Mouse (Mus musculus): ENCODE measurements around the gene Cyp4a14. TPM values are rescaled to one million over a fixed set of nuclear protein-coding genes. Genes with fewer than 3 reads are reported as not detected.

Cyp4a14 gene
- total RNA-seq, 1 experiment = not detected

DNA sequence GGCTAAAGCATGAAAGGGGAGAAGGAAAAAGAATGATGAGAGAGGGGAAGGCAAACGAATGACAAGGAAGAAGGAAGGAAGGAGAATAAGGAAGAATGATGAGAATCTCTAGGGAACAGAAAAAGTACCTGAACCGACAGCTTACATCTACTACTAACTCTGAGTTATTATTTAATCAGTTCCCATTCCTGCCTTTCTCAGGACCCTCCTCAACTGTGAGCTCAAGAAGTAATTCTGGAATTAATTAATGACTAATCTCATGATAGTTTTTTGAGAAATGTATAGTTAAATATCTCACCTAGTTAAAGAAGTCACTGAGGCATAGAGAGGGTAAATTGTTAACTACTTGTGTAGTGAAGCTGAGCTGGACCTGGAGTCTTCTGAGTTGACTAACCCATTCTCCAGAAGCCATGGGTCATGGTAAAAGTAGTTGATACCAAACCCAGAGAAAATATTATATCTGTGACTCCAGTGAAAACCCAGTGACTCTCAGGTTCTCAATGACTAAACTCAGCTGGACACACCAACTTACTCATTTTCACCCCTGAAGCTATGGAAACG is 45.3 kb downstream of the Cyp4a14 start:
- Histone ChIP-seq H3K27ac (ENCODE audit: insufficient read depth, low read depth, low read length, poor library complexity, severe bottlenecking) (no peak overlapping the region), H3K9ac (ENCODE audit: insufficient read depth, low read depth, low read length, poor library complexity, severe bottlenecking) (no peak overlapping the region), H3K4me1 (ENCODE audit: control insufficient read depth in 2 of 2, insufficient read depth in 2 of 2, low read length in 2 of 2, poor library complexity in 1 of 2) (no peaks in the 10 kb centered on the region), H3K36me3 (ENCODE audit: control insufficient read depth, insufficient read depth, low read length, poor library complexity, severe bottlenecking) (no peaks in the 10 kb centered on the region), H3K9me3 (ENCODE audit: control insufficient read depth, insufficient read depth, low read depth, low read length) (no peaks in the 10 kb centered on the region), H3K4me3 (ENCODE audit: insufficient read depth in 1 of 2, low read depth in 1 of 2, low read length in 2 of 2, poor library complexity in 1 of 2, severe bottlenecking in 1 of 2) (no peak overlapping the region)
- in situ Hi-C loops (cut with MboI; ENCODE audit: low sequenced_read_pairs in 2 of 2, unreplicated experiment in 2 of 2) = loop anchor here in 1 of 2 experiments (25.0 kb wide), 1 partner anchor 262 kb away; no protein-coding TSS in a partner anchor
- TF ChIP-seq ZNF384 (IDR thresholded peaks at IDR 0.05; ENCODE audit: low read depth, low read length) = no peak
- no peak for TF ChIP-seq ZC3H11A (IDR thresholded peaks at IDR 0.05; ENCODE audit: borderline replicate concordance, low read depth, low read length)
- TF ChIP-seq CHD2 (IDR thresholded peaks at IDR 0.05; ENCODE audit: low read depth, low read length) = no peak
- no peak for TF ChIP-seq HCFC1 (IDR thresholded peaks at IDR 0.05; ENCODE audit: borderline replicate concordance, insufficient read depth, low read length)
- TF ChIP-seq MAFK (IDR thresholded peaks at IDR 0.05; ENCODE audit: insufficient read depth, low read depth, low read length) = no peak
- no peak for DNase-seq (ENCODE audit: low read depth, low spot score)

Other genes with a start within 250 kb of the Cyp4a14 start
- 0.09 TPM in 1 of 2 replicates, not detected in the other for gene Cyp4a12a, start 197.1 kb downstream of the Cyp4a14 start, total RNA-seq (2012; rRNA removed)
- gene Cyp4a12b, start 84.5 kb downstream of the Cyp4a14 start, total RNA-seq (2012; rRNA removed) = not detected in 2 replicates
- gene Cyp4a30b, start 43.5 kb downstream of the Cyp4a14 start, total RNA-seq (2012; rRNA removed) = not detected in 2 replicates
- 0.18 TPM in 1 of 2 replicates, not detected in the other for gene Cyp4a10, start 22.1 kb upstream of the Cyp4a14 start, total RNA-seq (2012; rRNA removed)
- gene Cyp4a31, start 67.5 kb upstream of the Cyp4a14 start, total RNA-seq (2012; rRNA removed) = not detected in 2 replicates
- not detected in 2 replicates for gene Cyp4a32, start 104.8 kb upstream of the Cyp4a14 start, total RNA-seq (2012; rRNA removed)
- not detected in 2 replicates for gene Cyp4b1, start 151.6 kb upstream of the Cyp4a14 start, total RNA-seq (2012; rRNA removed)
- gene Efcab14, start 241.6 kb upstream of the Cyp4a14 start, total RNA-seq (2012; rRNA removed) = 17.1 and 20.2 TPM in 2 replicates